In genomic region chr8:105164272-105164902, GRCm38 (mm10) we compare ENCODE assay signal across 12 mouse cellular contexts. TPM values are rescaled to one million over a fixed set of nuclear protein-coding genes. Genes with fewer than 3 reads are reported as not detected.
A peak's percentile ranks its signal among the peaks of the same experiment; 100 is the strongest.
DNase-seq lines count a peak whose midpoint lies in the region; ATAC-seq and TF ChIP-seq lines count a peak whose summit lies in the region.
"Had no signal": no experiment of that assay in that cellular context is flagged by ENCODE, and none has a peak within 500 bp of the region (broad histone marks: within the 10 kb centered on the region; RNA-seq: fewer than 3 reads in every experiment).

No protein-coding gene starts in this region.

- no peak overlapping the region for H3K4me3 ChIP-seq in heart, embryonic 15.5 days
- no peak overlapping the region for H3K4me3 ChIP-seq in stomach, embryonic 14.5 days (ENCODE audit: low read depth, low read length)
- no peak overlapping the region for H3K4me3 ChIP-seq in stomach, postnatal 0 days (ENCODE audit: low read depth, low read length)
- no peak overlapping the region for H3K4me3 ChIP-seq in intestine, embryonic 16.5 days (ENCODE audit: low read length)

- no peaks in the 10 kb centered on the region for H3K27me3 ChIP-seq in heart, embryonic 15.5 days
- H3K27me3 ChIP-seq in stomach, embryonic 14.5 days (ENCODE audit: control insufficient read depth, insufficient read depth, low read length): no peaks in the 10 kb centered on the region
- no peaks in the 10 kb centered on the region for H3K27me3 ChIP-seq in stomach, postnatal 0 days (ENCODE audit: control insufficient read depth, insufficient read depth, low read length)
- H3K27me3 ChIP-seq in intestine, embryonic 16.5 days (replicated peaks; ENCODE audit: control insufficient read depth, insufficient read depth, low read length): no peaks in the 10 kb centered on the region

- 14% methylated on average over 6 of the region's 6 CpGs for WGBS in heart, embryonic 15.5 days
- WGBS in stomach, embryonic 14.5 days: 24% methylated on average over 6 of the region's 6 CpGs
- 19% methylated on average over 6 of the region's 6 CpGs for WGBS in stomach, postnatal 0 days
- 29% methylated on average over 6 of the region's 6 CpGs for WGBS in intestine, embryonic 16.5 days

- no peaks in the 10 kb centered on the region for H3K9me3 ChIP-seq in heart, embryonic 15.5 days (replicated peaks)
- no peaks in the 10 kb centered on the region for H3K9me3 ChIP-seq in stomach, embryonic 14.5 days (ENCODE audit: control insufficient read depth, low read depth, low read length)
- no peaks in the 10 kb centered on the region for H3K9me3 ChIP-seq in stomach, postnatal 0 days (ENCODE audit: control insufficient read depth, low read length)
- no peaks in the 10 kb centered on the region for H3K9me3 ChIP-seq in intestine, embryonic 16.5 days (ENCODE audit: control insufficient read depth, low read length)

- TF ChIP-seq EP300 in stomach, postnatal 0 days (optimal IDR thresholded peaks at IDR 0.05): no peak

- intact Hi-C loops in left cerebral cortex, postnatal 14 days (cut with DNase I): no loop called here

- peaks cover 18% of the 10 kb centered on the region for H3K4me1 ChIP-seq in heart, embryonic 15.5 days (replicated peaks)
- H3K4me1 ChIP-seq in stomach, embryonic 14.5 days (ENCODE audit: control insufficient read depth, insufficient read depth, low read length): peaks cover 7% of the 10 kb centered on the region; the same call in 1 of the 2 replicates
- no peaks in the 10 kb centered on the region for H3K4me1 ChIP-seq in stomach, postnatal 0 days (replicated peaks; ENCODE audit: control insufficient read depth, insufficient read depth)
- peaks cover 7% of the 10 kb centered on the region; the same call in 1 of the 2 replicates for H3K4me1 ChIP-seq in intestine, embryonic 16.5 days (ENCODE audit: control insufficient read depth, insufficient read depth, low read length)

- no peak overlapping the region for H3K9ac ChIP-seq in heart, embryonic 15.5 days
- no peak overlapping the region for H3K9ac ChIP-seq in stomach, embryonic 14.5 days (replicated peaks; ENCODE audit: low read depth, low read length)
- no peak overlapping the region for H3K9ac ChIP-seq in stomach, postnatal 0 days (ENCODE audit: low read length)
- H3K9ac ChIP-seq in intestine, embryonic 16.5 days (ENCODE audit: low read depth, low read length): no peak overlapping the region

- DNase-seq in heart, adult 8-10 months (ENCODE audit: low spot score): no peak
- no peak for DNase-seq in stomach, postnatal 0 days (ENCODE audit: low spot score)
- DNase-seq in urinary bladder, postnatal 10 days (ENCODE audit: low spot score): no peak
- no peak for DNase-seq in left cerebral cortex, postnatal 14 days (ENCODE audit: low spot score in 2 of 2)
- DNase-seq in right cerebral cortex, adult 2 months (ENCODE audit: low spot score in 2 of 2): no peak
- DNase-seq: cerebellum, postnatal 36 days had no signal

- TF ChIP-seq CTCF in stomach, postnatal 0 days (IDR thresholded peaks at IDR 0.05; ENCODE audit: low read depth): no peak

- no peaks in the 10 kb centered on the region for H3K36me3 ChIP-seq in heart, embryonic 15.5 days
- no peaks in the 10 kb centered on the region for H3K36me3 ChIP-seq in stomach, embryonic 14.5 days (ENCODE audit: control insufficient read depth, insufficient read depth, low read length)
- H3K36me3 ChIP-seq in stomach, postnatal 0 days (ENCODE audit: control insufficient read depth, insufficient read depth, low read length): no peaks in the 10 kb centered on the region
- no peaks in the 10 kb centered on the region for H3K36me3 ChIP-seq in intestine, embryonic 16.5 days (ENCODE audit: control insufficient read depth, insufficient read depth, low read length)

- H3K4me2 ChIP-seq in heart, embryonic 15.5 days: no peak overlapping the region
- no peak overlapping the region for H3K4me2 ChIP-seq in stomach, embryonic 14.5 days (replicated peaks; ENCODE audit: low read depth, low read length)
- H3K4me2 ChIP-seq in stomach, postnatal 0 days (replicated peaks; ENCODE audit: low read depth): no peak overlapping the region
- H3K4me2 ChIP-seq in intestine, embryonic 16.5 days (ENCODE audit: low read depth, low read length): no peak overlapping the region

- peak overlapping the region; percentile 37; the same call in 1 of the 2 replicates for H3K27ac ChIP-seq in heart, embryonic 15.5 days
- H3K27ac ChIP-seq in stomach, embryonic 14.5 days (ENCODE audit: low read length): peak overlapping the region; percentile 55; the same call in 1 of the 2 replicates
- H3K27ac ChIP-seq in stomach, postnatal 0 days (replicated peaks): no peak overlapping the region
- no peak overlapping the region for H3K27ac ChIP-seq in intestine, embryonic 16.5 days (ENCODE audit: low read length)
- H3K27ac ChIP-seq: hindbrain, postnatal 0 days had no signal

- no peak; the same call in 1 of the 2 replicates for ATAC-seq in heart, embryonic 15.5 days (replicated peaks; ENCODE audit: insufficient number of reproducible peaks, insufficient read depth, low FRiP score, low read depth)
- peak; percentile 43; the same call in 1 of the 2 replicates for ATAC-seq in stomach, embryonic 14.5 days (ENCODE audit: insufficient number of reproducible peaks, insufficient read depth, low FRiP score, low read depth)
- no peak for ATAC-seq in stomach, postnatal 0 days (ENCODE audit: low FRiP score, low TSS enrichment)
- ATAC-seq in intestine, embryonic 16.5 days: peak; percentile 45
- ATAC-seq: hindbrain, postnatal 0 days had no signal

RNA-seq across cellular contexts. Expression of gene Cbfb, which starts 6.1 kb away (rescaled TPM):
- 39.2 and 40.1 TPM in 2 replicates for polyA plus RNA-seq in heart, embryonic 15.5 days (2015; fragmentation: Nextera tagmentation; extraction: Ambion mirVana)
- 10 to 100 TPM; 19.2 to 21.8 (median 21.0) TPM for total RNA-seq in heart, adult 8-10 months (2022)
- 73.7 and 75.2 TPM in 2 replicates for polyA plus RNA-seq in stomach, embryonic 14.5 days (2014; fragmentation: Nextera tagmentation; extraction: Ambion mirVana)
- 31.4 and 33.5 TPM in 2 replicates for polyA plus RNA-seq in stomach, postnatal 0 days (2015; fragmentation: Nextera tagmentation; extraction: Ambion mirVana)
- polyA plus RNA-seq in intestine, embryonic 16.5 days (2015; fragmentation: Nextera tagmentation; extraction: Ambion mirVana): 27.4 and 28.2 TPM in 2 replicates
- 10 to 100 TPM; 20.7 to 23.1 TPM for total RNA-seq in left cerebral cortex, postnatal 14 days (2021)

RNA-seq across cellular contexts. Expression of gene Ces4a, which starts 32.8 kb away (rescaled TPM):
- polyA plus RNA-seq in heart, embryonic 15.5 days (2015; fragmentation: Nextera tagmentation; extraction: Ambion mirVana): not detected in 2 replicates
- not detected for total RNA-seq in heart, adult 8-10 months (2022)
- not detected in 2 replicates for polyA plus RNA-seq in stomach, embryonic 14.5 days (2014; fragmentation: Nextera tagmentation; extraction: Ambion mirVana)
- not detected in 2 replicates for polyA plus RNA-seq in stomach, postnatal 0 days (2015; fragmentation: Nextera tagmentation; extraction: Ambion mirVana)
- not detected in 2 replicates for polyA plus RNA-seq in intestine, embryonic 16.5 days (2015; fragmentation: Nextera tagmentation; extraction: Ambion mirVana)
- total RNA-seq in left cerebral cortex, postnatal 14 days (2021): not detected
- total RNA-seq: adrenal gland, postnatal 10 days; layer of hippocampus, postnatal 14 days had no signal

Comparison
In these comparisons a context has a peak if more than half of its experiments do, and no peak if none do; other contexts are left out.
1. ATAC-seq: peak in stomach, embryonic 14.5 days (single experiment) and intestine, embryonic 16.5 days (single experiment); none in heart, embryonic 15.5 days (single experiment) and stomach, postnatal 0 days (single experiment).
2. H3K27ac ChIP-seq: peak in heart, embryonic 15.5 days (single experiment) and stomach, embryonic 14.5 days (single experiment); none in stomach, postnatal 0 days (single experiment) and intestine, embryonic 16.5 days (single experiment).